Mouse (Mus musculus): Measurements from ENCODE around the gene Marc1. TPM values are rescaled to one million over a fixed set of nuclear protein-coding genes. Genes with fewer than 3 reads are reported as not detected.

Gene Marc1
- polyA plus RNA-seq, 1 experiment = 38.4 TPM

- DNase-seq (ENCODE audit: low read depth) = no peak
Observed at GRCm38 (mm10) chr1:184822678-184823077, 11.6 kb upstream of the Marc1 start.

DNA sequence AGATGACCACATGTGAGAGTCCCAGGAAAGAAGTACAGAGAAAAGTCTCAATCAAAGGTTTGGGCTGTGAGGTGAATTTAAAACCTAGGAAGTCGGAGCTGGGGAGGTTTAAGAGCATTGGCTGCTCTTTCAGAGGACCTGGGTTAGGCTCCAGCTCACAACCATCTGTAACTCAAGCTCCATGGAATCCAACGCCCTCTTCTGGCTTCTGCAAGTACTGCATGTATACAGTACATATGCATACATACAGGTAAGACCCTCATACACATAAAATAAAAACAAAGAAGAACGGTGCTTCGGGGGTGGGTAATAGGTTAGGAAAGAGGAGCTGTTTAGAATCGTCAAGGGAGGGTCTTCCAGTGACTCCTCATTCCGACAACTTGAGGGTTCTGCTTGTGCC, 6.7 kb upstream of the Marc1 start:
- no peak for DNase-seq (ENCODE audit: low read depth)

- DNase-seq (ENCODE audit: low read depth) = no peak
Observed at GRCm38 (mm10) chr1:184811716-184812250, 670 bp upstream of the Marc1 start.

DNA sequence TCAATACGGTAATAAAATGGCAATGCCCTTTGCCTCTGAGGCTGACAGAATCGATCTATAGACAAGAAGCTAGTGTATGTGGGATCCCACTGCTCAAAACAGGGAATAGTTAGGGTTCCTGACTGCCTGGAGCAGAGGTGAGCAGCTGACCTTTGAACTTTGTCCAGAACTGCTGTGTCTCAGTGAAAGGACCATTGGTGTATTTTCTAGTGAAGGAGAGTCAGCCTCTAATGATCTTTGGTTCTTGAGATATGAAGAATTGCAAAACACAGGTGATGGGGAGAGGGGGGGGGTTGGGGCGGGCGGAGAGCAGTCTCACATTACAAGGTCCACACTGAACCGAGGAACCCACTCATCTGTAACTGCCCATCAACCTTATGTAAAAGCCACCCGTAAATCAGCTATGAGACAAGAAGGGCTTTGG, 1.5 kb downstream of the Marc1 start:
- DNase-seq (ENCODE audit: low read depth) = no peak

DNA sequence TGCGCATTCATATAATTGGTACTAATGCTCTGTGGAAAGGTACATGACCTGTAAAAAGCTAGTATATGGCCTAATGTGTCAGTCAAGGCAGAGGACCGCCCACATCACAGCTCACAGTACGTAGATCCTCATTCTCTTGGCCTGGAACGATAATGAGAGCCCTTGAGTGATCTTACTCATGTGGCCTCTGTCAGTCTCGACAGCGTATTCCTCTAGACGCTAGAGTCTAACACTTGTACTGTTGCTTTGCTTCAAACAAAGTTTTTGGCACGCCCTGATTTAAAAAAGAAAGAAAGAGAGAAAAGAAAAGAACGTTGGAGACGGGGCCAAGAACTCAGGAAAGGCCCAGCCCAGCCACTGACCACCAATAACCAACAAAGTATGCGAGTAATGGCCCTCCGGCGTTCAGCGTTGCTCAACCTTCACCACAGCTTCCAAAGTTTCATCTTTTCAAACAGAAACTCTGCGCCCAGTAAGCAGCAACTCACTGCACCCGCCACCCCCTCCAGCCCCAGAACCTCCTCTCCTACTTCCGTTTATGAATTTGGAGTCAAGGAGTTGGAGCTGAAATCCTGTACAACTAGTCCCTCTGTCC, 2.6 kb downstream of the Marc1 start:
- DNase-seq (ENCODE audit: low read depth) = no peak

DNA sequence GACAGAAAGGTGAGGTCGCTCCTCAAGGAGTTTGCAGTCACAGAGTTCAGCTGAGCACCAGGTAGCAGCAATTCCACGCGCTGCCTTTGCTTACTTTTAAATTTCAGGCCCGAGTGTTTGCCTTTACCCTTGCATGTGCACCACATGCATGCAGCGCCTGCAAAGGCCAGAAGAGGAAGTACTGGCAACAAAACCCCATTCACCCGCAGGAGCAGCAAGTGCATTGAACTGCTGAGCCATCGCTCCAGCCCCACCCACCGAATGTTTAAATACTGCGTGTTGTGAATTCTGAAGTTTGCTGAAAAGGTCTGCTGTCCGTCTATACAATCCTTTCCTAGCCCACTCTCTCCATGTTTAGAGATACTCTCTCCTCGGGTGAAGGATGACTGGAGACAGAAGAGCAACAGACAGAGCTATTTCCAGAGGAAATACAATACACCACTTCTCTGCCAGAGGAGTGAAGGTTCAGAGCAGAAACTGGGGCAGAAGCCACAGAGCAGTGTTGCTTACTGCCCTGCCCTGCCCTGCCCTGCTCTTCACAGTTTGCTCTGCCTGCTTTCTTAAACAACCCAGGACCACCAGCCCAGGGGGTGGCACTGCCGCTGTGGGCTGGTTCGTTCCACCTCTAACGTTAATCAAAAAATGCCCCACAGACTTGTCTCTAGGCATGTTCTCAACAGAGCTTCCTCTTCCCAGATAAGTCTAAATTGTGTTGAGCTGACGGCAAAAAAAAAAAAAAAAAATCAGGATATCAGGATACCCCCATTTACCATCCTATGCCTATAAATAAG, 3.3 kb downstream of the Marc1 start:
- no peak for DNase-seq (ENCODE audit: low read depth)

DNA sequence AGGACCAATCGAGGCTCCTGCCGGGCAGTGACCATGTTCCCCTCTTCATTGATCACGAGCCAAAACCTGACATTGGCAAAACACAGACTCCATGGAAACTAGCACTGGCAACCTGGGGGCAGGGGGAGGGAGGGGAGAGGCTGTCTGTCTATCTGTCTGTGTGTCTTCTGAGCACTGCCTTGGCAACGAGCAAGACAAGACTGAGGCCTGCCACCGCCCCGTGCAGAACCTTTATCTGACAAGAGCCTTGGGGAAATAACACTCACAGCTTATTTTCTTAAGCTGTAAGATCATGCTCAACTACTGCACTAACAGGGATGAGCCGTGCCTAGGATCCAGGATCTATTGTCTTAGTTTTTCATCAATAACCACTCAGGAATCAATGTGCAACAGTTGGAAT, 4.0 kb downstream of the Marc1 start:
- no peak for DNase-seq (ENCODE audit: low read depth)

DNA sequence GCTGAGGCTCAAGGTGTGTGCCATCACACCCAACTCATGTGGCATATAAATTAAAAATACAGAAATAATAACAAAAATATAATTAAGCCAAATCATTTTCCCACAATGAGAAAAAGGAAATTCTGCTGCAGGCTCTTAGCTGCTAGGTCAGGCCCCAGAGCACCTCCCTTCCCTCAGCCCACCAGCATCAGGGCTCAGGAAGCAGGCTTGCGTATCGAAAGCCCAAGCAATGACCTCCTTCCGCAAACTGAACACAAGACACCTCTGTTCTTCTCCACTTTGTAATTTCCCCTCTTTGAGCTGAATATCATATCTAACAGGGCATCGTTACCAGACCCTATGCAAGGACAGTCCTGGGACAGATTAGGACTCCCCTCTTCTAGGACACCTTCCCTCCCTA, 5.4 kb downstream of the Marc1 start:
- DNase-seq (ENCODE audit: low read depth) = no peak

DNA sequence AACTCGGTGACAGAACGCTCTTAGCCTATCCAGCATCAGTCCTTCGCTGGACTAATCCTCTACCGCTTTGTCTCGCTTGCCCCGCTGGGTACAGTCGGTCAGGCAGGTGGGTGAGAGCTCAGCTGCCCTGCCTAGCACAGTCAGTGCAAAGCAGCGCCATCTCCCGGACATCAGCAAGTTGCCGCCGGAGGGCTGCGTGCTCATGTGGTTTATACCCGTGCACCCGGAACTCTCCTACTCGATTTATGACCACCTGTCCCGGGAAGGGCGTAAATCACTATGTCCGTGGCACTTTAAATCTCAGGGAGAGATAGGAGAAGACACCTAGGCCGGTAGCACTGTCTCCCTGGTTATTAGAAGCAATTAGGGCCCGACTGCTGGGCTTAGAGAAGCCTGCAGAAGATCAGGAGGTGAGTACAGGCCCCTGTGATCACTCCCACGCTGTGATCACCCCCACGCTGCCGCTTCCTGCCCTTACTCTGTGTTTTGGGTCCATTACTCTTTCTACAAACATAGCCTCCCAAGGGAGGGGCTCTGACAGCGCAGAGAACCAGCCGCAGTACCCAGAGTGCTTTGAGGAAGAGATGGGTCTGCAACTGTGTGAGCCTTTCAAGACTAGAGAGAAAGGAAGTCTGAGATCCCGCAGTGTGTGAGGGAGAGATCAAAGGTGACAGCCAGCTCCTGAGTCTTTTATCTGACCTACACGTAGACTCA, 17.8 kb downstream of the Marc1 start:
- no peak for DNase-seq (ENCODE audit: low read depth)

- no peak for DNase-seq (ENCODE audit: low read depth)
Observed at GRCm38 (mm10) chr1:184791109-184791508, 20.0 kb downstream of the Marc1 start.

DNA sequence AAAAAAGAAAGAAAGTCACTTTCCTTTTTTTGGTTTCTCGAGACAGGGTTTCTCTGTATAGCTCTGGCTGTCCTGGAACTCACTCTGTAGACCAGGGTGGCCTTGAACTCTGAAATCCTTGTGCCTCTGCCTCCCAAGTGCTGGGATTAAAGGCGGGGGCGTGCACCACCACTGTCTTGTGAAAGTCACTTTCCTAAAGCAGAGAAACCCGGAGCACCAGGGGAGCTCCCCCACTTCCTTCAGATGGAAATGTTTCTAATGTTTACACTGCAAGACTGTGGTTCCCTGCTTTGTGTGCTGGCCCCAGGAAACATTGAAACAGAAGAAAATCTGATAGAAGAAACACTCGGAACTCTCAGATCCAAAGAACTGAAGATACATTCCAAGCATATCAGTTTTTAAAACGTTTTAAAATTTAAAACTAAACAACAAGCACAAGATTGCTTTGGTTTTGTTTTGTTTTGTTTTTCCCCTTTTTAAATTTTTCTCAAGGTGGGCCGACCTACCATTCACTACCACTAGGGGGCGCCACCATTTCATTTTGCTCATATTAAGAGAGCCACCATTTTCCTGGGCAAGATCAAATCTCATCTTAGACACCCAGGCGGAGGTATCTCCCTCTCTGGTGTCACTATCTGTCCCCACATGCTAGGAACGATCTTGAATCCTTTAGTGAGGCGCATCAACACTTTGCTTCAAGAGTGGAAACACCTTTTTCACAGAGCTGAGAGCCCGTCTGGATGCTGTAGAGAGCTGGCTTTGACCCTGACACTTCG, 24.5 kb downstream of the Marc1 start:
- no peak for DNase-seq (ENCODE audit: low read depth)

- no peak for DNase-seq (ENCODE audit: low read depth)
Observed at GRCm38 (mm10) chr1:184783641-184784040, 27.5 kb downstream of the Marc1 start.

GRCm38 (mm10) chr1:184782161-184782513, 29.0 kb downstream of the Marc1 start:
- no peak for DNase-seq (ENCODE audit: low read depth)

DNA sequence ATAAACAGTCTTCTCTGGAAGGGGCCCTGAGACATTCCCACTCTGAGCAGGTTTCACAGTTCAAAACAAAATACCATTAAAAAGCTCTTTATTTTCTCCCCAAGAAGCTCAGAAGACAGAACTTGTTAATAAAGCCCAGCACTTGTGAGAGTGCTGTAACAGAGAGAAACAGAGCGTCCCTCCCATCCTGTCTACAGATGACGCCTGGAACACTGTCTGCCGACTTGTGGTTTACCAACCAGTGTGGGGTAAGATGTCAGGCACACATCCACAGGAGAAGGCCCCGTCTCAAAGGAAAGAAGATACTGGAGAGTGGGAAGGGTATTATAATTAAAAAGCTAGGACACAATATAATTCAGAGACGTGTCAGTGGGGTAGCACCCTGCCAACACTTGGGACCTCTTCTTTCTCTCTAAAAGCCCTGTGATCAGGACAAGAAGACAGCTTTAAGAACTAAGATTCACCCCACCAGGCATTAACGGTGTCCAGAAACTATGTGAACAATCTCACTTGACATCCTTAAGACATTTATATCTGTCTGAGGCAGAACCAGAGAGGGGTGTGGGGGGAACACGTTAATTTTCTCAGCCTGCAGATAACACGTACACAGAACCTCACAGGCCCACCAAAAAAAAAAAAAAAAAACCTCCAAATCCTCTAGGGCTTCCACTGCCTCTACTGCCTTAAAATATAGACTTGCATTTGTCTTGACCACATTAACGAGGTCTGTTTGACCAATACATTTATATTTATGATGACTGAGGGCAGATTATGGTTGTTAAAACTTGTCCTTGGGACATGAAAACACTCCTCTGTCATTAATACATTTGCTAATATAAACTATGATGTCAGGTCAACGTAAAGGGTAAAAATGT, 29.6 kb downstream of the Marc1 start:
- no peak for DNase-seq (ENCODE audit: low read depth)

DNA sequence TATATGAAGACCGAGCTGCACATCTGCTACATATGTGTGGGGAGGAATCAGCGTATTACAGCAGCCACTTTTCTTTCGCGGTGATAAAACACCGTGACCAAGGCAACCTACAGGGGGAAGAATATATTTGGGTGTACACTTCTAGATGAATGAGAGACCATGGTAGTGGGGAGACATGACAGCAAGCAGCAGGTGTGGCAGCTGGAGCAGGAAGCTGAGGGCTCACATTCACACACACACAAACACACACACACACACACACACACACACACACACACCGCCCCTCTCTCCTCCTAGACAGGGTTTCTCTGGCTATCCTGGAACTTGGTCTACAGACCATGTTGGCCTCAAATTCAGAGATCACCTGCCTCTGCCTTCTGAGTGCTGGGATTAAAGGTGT, 33.0 kb downstream of the Marc1 start:
- DNase-seq (ENCODE audit: low read depth) = no peak

- no peak for DNase-seq (ENCODE audit: low read depth)
Observed at GRCm38 (mm10) chr1:184777061-184777795, 33.9 kb downstream of the Marc1 start.

- no peak for DNase-seq (ENCODE audit: low read depth)
Observed at GRCm38 (mm10) chr1:184775289-184775688, 35.8 kb downstream of the Marc1 start.

DNA sequence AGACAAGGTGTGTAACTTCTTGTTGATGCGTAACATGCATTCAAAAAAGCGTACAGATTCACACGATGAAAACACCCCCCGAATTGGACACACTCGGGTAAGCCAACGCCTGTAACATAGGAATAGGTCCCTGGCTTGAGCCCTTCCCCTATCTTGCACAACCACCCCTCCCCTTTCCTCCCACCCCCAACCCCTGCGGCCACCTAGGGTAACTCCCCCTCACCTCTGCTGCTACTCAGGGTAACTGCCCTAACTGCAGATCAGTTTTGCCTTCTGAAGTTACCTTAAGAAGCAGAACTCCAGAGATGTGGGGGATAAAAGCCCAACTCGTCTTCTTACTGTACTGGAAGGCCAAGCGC, 39.2 kb downstream of the Marc1 start:
- DNase-seq (ENCODE audit: low read depth) = no peak

DNA sequence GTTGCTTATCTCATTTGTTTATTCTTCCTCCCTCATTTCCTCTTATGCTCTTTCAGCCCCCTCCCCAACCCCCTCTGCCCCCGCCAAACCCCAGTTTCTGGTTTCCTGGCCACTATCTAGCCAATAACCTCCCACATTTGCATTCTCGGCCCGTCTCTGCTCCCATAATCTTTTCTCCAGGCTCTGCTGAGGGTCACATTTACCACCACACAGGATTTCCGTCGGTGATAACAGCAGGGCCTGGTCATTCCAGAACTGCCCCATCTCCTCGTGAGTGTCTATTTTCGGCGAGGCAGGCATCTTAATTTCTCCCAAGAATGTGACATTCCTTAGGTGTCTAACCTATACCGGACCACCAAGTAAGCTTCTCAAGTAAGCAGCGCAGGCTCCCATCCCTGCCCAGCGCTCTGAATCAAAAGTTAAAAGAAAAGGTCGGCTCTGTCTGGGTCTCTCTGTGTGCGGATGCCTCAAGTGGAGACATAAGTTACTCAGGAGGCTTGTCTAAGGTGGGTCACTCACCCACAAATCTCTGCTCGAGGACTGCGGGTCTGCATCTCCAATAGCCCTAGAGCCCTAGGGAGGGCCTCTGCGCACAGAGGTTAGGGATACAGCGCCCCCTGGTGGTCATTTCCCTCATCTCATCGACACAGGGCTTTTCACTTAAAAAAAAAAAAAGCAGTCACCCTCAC, 39.8 kb downstream of the Marc1 start:
- DNase-seq (ENCODE audit: low read depth) = no peak

- no peak for DNase-seq (ENCODE audit: low read depth)
Observed at GRCm38 (mm10) chr1:184763866-184764265, 47.2 kb downstream of the Marc1 start.
